Mouse (Mus musculus) cortical plate, adult 2 months (tissue): ENCODE results near the gene Plgrkt.

Source experiments
- CTCF ChIP-seq: fragments of 200-500 bp; IDR thresholded peaks from 2 replicates; pipeline ENCODE4 v1.5.1; 2011; ENCODE audit warnings: mild to moderate bottlenecking, control low read depth, low read length; ENCODE audit not compliant: insufficient read depth; ENCODE audit errors: extremely low read depth
- POLR2A ChIP-seq: fragments of 200-500 bp; IDR thresholded peaks from 2 replicates; pipeline ENCODE4 v1.6.1; 2011; ENCODE audit warnings: mild to moderate bottlenecking, low read length, control low read depth; ENCODE audit not compliant: insufficient read depth; ENCODE audit errors: extremely low read depth

DNA sequence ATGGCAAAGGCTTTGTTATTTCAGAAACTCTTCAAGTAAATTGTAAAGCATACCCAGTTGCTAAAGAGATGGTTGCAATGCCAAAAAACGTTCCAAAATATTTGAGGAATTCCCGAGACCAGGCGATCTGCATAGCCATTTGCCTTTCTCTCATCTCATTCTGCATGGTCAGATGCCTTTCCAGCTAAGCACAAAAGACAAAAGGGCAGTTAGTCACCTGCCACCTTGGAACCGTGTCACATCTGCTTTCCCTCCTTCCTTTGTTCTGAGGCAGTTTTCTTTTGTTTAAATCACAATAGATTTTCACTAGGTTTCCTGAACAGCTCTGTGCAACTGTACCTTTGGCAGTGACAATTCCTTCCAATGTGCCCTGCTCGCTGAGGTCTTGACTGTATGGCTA lies 16.2 kb downstream of the Plgrkt start:
- no peak for TF ChIP-seq POLR2A
- TF ChIP-seq CTCF = no peak
